Mouse (Mus musculus): ENCODE results near the gene Gm10778.
A peak's percentile ranks its signal among the peaks of the same experiment; 100 is the strongest.
"Not testable (repeated sequence)": the region's sequence is repeated elsewhere in the genome, so short reads cannot be mapped to it uniquely, and the experiment has no call there.

Gene Gm10778

DNA sequence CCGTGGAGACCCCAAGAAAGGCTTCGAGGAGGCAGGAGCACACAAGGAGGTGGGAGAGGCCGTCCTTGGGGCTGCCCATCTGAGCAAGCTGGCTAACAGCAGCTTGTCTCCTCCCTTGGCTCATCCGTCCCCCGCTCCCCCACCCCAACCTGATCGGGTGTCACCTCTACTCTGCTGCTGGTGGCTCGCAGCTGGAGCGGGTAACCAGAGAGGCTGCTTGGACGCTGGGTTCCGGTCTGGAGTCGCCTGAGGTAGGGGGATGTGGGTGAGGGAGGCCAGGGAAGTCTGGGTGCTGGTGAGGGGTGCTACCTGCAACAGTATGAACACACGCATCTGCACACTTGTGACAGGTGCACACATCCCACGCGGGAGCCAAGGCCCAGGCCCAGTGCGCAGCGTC lies 20.5 kb upstream of the Gm10778 start, which contains the start of gene Ankrd24:
Gene Ankrd24, plus strand, starts transcription at position 151 of the 400 bp plus-strand sequence.
- no peak for DNase-seq (ENCODE audit: low spot score)

GRCm38 (mm10) chr10:81633253-81634099 lies 15.4 kb upstream of the Gm10778 start:
- peak; percentile 90 for DNase-seq (ENCODE audit: low spot score)

- no peak for DNase-seq (ENCODE audit: low spot score)
Observed at GRCm38 (mm10) chr10:81636338-81636737, 12.5 kb upstream of the Gm10778 start.

- no peak for DNase-seq (ENCODE audit: low spot score)
Observed at GRCm38 (mm10) chr10:81638101-81638500, 10.8 kb upstream of the Gm10778 start.

- DNase-seq (ENCODE audit: low spot score), result not testable (repeated sequence)
Observed at GRCm38 (mm10) chr10:81640825-81641224, 8.0 kb upstream of the Gm10778 start.

DNA sequence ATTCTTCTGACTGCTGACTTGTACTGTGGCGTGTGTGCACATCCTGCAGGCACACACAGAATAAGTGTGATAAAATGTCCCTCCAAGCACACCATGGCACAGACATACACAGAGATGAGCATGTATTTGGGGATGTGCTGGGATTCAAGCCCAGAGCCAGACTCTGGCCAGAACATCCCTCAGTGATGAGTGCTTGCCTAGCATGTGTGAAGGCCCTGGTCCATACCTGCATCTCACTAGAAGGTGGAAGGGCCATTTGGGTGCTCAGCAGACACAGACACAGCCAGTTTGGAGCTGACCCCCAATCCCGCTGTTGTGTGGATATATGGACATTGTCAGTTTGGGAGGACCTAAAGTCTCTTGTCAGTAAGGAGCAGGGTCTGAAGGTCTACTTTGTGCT lies 7.3 kb upstream of the Gm10778 start:
- DNase-seq (ENCODE audit: low spot score), result no peak

DNA sequence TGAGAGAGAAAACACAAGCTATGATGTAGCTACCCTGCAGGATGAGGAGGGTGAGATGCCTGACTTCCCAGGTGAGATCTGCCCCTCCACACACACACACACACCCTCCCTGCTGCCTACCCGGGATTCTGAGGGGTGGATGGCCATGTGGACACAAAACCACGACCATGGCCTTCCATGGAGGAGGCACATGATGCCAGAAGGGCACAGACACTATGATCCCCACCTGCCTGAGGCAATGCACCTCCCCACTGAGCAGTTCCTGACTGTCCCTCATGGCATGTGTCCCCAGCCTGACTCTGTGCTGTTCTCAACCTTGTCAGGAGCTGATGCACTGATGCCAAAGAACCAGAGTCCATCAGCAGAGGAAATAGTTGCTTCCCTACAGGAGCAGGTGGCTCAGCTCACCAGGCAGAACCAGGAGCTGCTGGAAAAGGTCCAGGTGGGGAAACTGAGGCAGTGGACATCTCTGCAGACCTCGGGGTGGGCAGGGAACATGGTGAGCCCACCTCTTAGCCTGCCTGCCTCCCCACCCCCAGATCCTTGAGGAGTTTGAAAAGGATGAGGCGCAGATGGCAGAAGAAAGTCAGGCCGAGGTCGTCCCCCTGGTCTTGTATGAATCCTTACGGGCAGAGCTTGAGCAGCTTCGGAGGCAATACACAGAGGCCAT lies 6.7 kb upstream of the Gm10778 start:
- no peak for DNase-seq (ENCODE audit: low spot score)

DNA sequence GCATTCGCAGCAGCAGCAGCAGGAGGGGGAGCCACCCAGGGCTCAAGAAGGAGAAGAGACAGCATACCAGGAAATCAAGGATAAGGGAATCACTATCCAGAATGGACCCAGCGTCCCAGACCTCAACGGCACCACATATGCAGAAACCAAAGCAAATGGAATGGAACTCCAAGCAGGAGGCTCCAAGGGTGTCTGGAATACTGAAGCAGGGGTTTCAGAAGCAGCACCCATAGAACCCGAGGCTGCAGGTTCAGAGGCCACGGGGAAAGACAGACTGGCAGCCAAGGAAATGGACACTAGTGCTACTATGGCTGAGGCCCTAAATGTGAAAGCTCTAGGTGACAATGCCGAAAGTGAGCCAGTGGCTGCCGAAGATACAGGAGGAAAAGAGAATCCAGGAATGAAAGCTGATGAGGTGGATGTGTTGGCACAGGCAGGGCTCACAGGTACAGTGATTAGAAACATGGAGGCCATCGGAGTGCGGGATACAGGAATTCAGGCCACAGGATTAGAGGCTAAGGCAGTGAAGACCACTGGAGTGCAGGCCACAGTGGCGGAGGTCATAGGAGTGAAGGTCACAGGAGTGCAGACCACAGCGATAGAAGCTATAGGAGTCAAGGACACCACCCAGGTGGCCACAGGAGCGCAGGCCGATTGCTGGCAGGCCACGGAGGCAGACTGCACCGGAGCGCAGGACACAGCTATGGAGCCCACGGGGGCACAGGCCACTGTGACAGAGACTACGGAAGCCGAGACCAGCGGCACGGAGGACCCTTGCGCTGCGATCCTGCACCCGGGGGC lies 6.0 kb upstream of the Gm10778 start:
- no peak for DNase-seq (ENCODE audit: low spot score)

- DNase-seq (ENCODE audit: low spot score), result peak; percentile 94
Observed at GRCm38 (mm10) chr10:81643449-81644055, 5.3 kb upstream of the Gm10778 start.

DNA sequence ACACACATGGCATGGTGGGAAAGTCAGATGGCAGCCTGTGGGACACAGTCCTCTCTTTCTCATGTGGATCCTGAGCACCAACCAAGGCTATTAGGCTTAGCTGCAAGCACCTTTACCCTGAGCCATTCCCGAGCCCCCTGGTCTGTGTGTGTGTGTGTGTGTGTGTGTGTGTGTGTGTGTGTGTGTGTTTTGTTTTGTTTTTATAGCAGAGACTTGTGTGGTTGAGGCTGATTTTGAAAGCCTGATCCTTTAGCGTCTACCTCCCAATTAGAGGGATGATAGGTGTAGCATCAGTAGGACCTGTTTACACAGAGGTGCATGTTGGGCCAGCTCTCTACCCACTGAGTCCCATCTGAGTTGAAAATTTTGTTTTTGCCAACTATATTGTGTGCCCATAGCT lies 4.7 kb upstream of the Gm10778 start:
- DNase-seq (ENCODE audit: low spot score), result no peak

GRCm38 (mm10) chr10:81644716-81645115 lies 4.1 kb upstream of the Gm10778 start:
- no peak for DNase-seq (ENCODE audit: low spot score)

DNA sequence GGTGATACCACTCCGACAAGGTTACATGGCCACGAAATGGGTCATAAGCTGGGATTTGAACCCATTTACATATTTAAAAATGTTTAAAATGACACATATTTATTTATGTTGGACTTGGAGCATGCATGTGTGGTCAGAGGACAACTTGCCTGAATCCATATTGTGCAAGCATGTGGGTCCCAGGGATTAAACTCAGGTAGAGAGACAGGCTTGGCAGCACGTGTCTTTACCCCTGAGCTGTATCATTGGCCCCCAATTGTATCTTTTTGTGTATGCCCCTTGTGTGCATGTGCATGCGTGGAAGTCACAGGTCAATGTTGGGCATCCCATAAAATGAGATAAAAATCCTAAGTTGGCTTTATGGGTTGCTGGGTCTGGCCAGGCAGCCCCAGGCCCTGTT lies 3.5 kb upstream of the Gm10778 start:
- DNase-seq (ENCODE audit: low spot score), result no peak

- no peak for DNase-seq (ENCODE audit: low spot score)
Observed at GRCm38 (mm10) chr10:81646015-81646555, 2.8 kb upstream of the Gm10778 start.

DNA sequence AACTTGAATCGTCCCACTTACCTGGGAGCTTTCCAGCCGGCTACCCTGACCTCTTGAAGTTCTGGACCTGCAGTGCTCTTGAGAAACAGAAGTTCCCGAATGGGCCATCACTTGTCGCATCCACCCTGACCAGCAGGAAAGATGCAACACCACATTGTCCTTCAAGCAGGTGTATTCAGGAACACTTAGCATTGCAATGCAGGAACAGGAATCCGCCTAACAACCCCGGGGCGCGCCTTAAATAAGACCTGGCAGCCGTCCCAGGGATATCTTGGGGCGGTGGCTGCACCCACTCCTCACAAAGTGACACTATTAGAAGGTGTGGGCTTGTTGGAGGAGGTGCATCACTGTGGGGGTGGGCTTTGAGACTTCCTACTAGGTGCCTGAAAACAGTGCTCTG lies 6.3 kb downstream of the Gm10778 start:
- no peak for DNase-seq (ENCODE audit: low spot score)

- DNase-seq (ENCODE audit: low spot score), result no peak
Observed at GRCm38 (mm10) chr10:81656174-81656573, 7.3 kb downstream of the Gm10778 start.

DNA sequence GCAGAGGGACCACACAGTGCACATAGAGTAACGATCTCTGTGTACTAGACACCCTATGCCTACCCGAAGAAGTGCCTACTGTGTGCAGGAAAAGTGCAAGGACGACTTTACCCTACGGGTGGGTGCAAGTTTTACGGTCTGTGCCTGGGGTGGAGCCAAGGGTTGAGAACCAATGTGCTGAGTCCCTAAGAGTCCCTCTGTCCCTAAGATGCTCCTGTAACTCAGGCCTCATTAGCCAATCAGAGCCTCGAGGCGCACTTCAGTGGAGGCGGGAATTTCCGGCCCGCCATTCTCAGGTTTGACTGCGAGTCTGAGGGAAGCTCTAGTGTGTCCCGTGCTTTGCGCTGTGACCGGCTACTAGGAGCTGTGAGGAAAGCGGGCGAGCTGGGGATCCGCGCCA lies 38.3 kb downstream of the Gm10778 start:
- not testable (repeated sequence) for DNase-seq (ENCODE audit: low spot score)

GRCm38 (mm10) chr10:81704531-81705301 lies 55.9 kb downstream of the Gm10778 start, which contains the start of gene Zfp433:
TSS of gene Zfp433 (plus strand) at chr10:81704825.
- not testable (repeated sequence) for DNase-seq (ENCODE audit: low spot score)
